8 mouse cellular contexts compared by ENCODE assay signal in genomic region chr7:13278957-13279356, GRCm38 (mm10). TPM values are rescaled to one million over a fixed set of nuclear protein-coding genes. Genes with fewer than 3 reads are reported as not detected.
DNase-seq lines count a peak whose midpoint lies in the region; ATAC-seq and TF ChIP-seq lines count a peak whose summit lies in the region.
"Not testable (repeated sequence)": the region's sequence is repeated elsewhere in the genome, so short reads cannot be mapped to it uniquely, and the experiment has no call there.

No protein-coding gene starts in this region.

- TF ChIP-seq CTCF in G1E (IDR thresholded peaks at IDR 0.05; ENCODE audit: low read depth, low read length) = not testable (repeated sequence)

- H3K4me2 ChIP-seq in forebrain, embryonic 16.5 days (ENCODE audit: low read length) = peak overlapping the region; percentile 42
- peak overlapping the region; percentile 21; the same call in 1 of the 2 replicates for H3K4me2 ChIP-seq in hindbrain, embryonic 11.5 days (replicated peaks; ENCODE audit: low read depth, low read length)
- H3K4me2 ChIP-seq in kidney, embryonic 16.5 days (replicated peaks; ENCODE audit: low read depth, low read length) = peak overlapping the region; percentile 35
- peak overlapping the region; percentile 63 for H3K4me2 ChIP-seq in liver, embryonic 16.5 days (ENCODE audit: low read depth, low read length)
- peak overlapping the region; percentile 62 for H3K4me2 ChIP-seq in midbrain, embryonic 16.5 days (ENCODE audit: low read length)
- H3K4me2 ChIP-seq in stomach, embryonic 14.5 days (replicated peaks; ENCODE audit: low read depth, low read length) = not testable (repeated sequence)

- H3K9me3 ChIP-seq in G1E (replicated peaks); forebrain, embryonic 16.5 days (ENCODE audit: control insufficient read depth, low read length); hindbrain, embryonic 11.5 days (ENCODE audit: control insufficient read depth, low read length); kidney, embryonic 16.5 days (ENCODE audit: low read length); liver, embryonic 16.5 days (replicated peaks; ENCODE audit: control insufficient read depth, low read length); midbrain, embryonic 16.5 days (replicated peaks; ENCODE audit: control insufficient read depth, low read length, poor library complexity, severe bottlenecking); stomach, embryonic 14.5 days (ENCODE audit: control insufficient read depth, low read depth, low read length): not testable (repeated sequence)

- not testable (repeated sequence) for DNase-seq in G1E (ENCODE audit: low spot score)
- peak; percentile 12 for DNase-seq in hindbrain, embryonic 11.5 days (ENCODE audit: low spot score)

- not testable (repeated sequence) for H3K27me3 ChIP-seq in G1E (ENCODE audit: insufficient read depth, low read length); forebrain, embryonic 16.5 days (replicated peaks; ENCODE audit: control insufficient read depth, insufficient read depth, low read length); hindbrain, embryonic 11.5 days (ENCODE audit: control insufficient read depth, insufficient read depth, low read length); kidney, embryonic 16.5 days (ENCODE audit: insufficient read depth, low read length); liver, embryonic 16.5 days (ENCODE audit: control insufficient read depth, insufficient read depth, low read depth, low read length); midbrain, embryonic 16.5 days (ENCODE audit: control insufficient read depth, insufficient read depth, low read depth, low read length); stomach, embryonic 14.5 days (ENCODE audit: control insufficient read depth, insufficient read depth, low read length)

- not testable (repeated sequence) for H3K27ac ChIP-seq in forebrain, embryonic 16.5 days (ENCODE audit: low read length); hindbrain, embryonic 11.5 days (ENCODE audit: low read depth, low read length); stomach, embryonic 14.5 days (ENCODE audit: low read length)
- H3K27ac ChIP-seq in kidney, embryonic 16.5 days (ENCODE audit: low read length) = 0 out of 2 replicates have a peak overlapping the region, but pooled peaks have one; percentile 29
- H3K27ac ChIP-seq in liver, embryonic 16.5 days (ENCODE audit: low read length) = 0 out of 2 replicates have a peak overlapping the region, but pooled peaks have one; percentile 45
- H3K27ac ChIP-seq in midbrain, embryonic 16.5 days (ENCODE audit: low read length) = 0 out of 2 replicates have a peak overlapping the region, but pooled peaks have one; percentile 93

- peak overlapping the region; percentile 36; the same call in 1 of the 2 replicates for H3K9ac ChIP-seq in forebrain, embryonic 16.5 days (replicated peaks; ENCODE audit: low read depth, low read length)
- H3K9ac ChIP-seq in hindbrain, embryonic 11.5 days (ENCODE audit: low read depth, low read length) = not testable (repeated sequence)
- H3K9ac ChIP-seq in kidney, embryonic 16.5 days (replicated peaks; ENCODE audit: low read length) = peak overlapping the region; percentile 87
- peak overlapping the region; percentile 87 for H3K9ac ChIP-seq in liver, embryonic 16.5 days (ENCODE audit: low read depth, low read length)
- peak overlapping the region; percentile 91; the same call in 1 of the 2 replicates for H3K9ac ChIP-seq in midbrain, embryonic 16.5 days (ENCODE audit: low read depth, low read length)
- peak overlapping the region; percentile 32; the same call in 1 of the 2 replicates for H3K9ac ChIP-seq in stomach, embryonic 14.5 days (replicated peaks; ENCODE audit: low read depth, low read length)

- ATAC-seq in G1E (ENCODE audit: extremely low read depth, insufficient number of reproducible peaks, low FRiP score, poor library complexity, severe bottlenecking) = peak; percentile 41
- ATAC-seq in common myeloid progenitor, adult 5-6 weeks (replicated peaks; ENCODE audit: low read depth, poor library complexity, severe bottlenecking) = peak; percentile 58
- peak; percentile 54 for ATAC-seq in forebrain, embryonic 16.5 days
- peak; percentile 69 for ATAC-seq in hindbrain, embryonic 11.5 days (ENCODE audit: low FRiP score)
- ATAC-seq in kidney, embryonic 16.5 days (ENCODE audit: low FRiP score, low TSS enrichment) = peak; percentile 80
- ATAC-seq in liver, embryonic 16.5 days (ENCODE audit: low read depth) = peak; percentile 64
- ATAC-seq in midbrain, embryonic 16.5 days = not testable (repeated sequence)
- peak; percentile 62 for ATAC-seq in stomach, embryonic 14.5 days (ENCODE audit: insufficient number of reproducible peaks, insufficient read depth, low FRiP score, low read depth)

- peaks cover 66% of the 10 kb centered on the region for H3K36me3 ChIP-seq in G1E (replicated peaks)
- peaks cover 11% of the 10 kb centered on the region for H3K36me3 ChIP-seq in forebrain, embryonic 16.5 days (ENCODE audit: control insufficient read depth, insufficient read depth)
- H3K36me3 ChIP-seq in hindbrain, embryonic 11.5 days (ENCODE audit: control insufficient read depth, insufficient read depth, low read length) = not testable (repeated sequence)
- H3K36me3 ChIP-seq in kidney, embryonic 16.5 days (ENCODE audit: insufficient read depth, low read length) = peaks cover 44% of the 10 kb centered on the region
- H3K36me3 ChIP-seq in liver, embryonic 16.5 days (ENCODE audit: control insufficient read depth, insufficient read depth) = peaks cover 17% of the 10 kb centered on the region
- peaks cover 31% of the 10 kb centered on the region for H3K36me3 ChIP-seq in midbrain, embryonic 16.5 days (ENCODE audit: control insufficient read depth, insufficient read depth, low read length)
- peaks cover 18% of the 10 kb centered on the region for H3K36me3 ChIP-seq in stomach, embryonic 14.5 days (ENCODE audit: control insufficient read depth, insufficient read depth, low read length)

- H3K4me1 ChIP-seq in G1E (ENCODE audit: insufficient read depth, low read depth, low read length) = peaks cover 48% of the 10 kb centered on the region
- not testable (repeated sequence) for H3K4me1 ChIP-seq in forebrain, embryonic 16.5 days (replicated peaks; ENCODE audit: control insufficient read depth, insufficient read depth, low read length); hindbrain, embryonic 11.5 days (replicated peaks; ENCODE audit: control insufficient read depth, insufficient read depth, low read length); kidney, embryonic 16.5 days (ENCODE audit: insufficient read depth, low read length); liver, embryonic 16.5 days (ENCODE audit: control insufficient read depth, low read depth, low read length); midbrain, embryonic 16.5 days (ENCODE audit: control insufficient read depth, insufficient read depth, low read length); stomach, embryonic 14.5 days (ENCODE audit: control insufficient read depth, insufficient read depth, low read length)

- 0% methylated on average over 10 of the region's 29 CpGs for WGBS in forebrain, embryonic 16.5 days
- WGBS in hindbrain, embryonic 11.5 days = 1% methylated on average over 9 of the region's 29 CpGs
- under 1% methylated on average over 10 of the region's 29 CpGs for WGBS in kidney, embryonic 16.5 days
- WGBS in liver, embryonic 16.5 days (ENCODE audit: insufficient replicate concordance) = 1% methylated on average over 14 of the region's 29 CpGs
- 0% methylated on average over 7 of the region's 29 CpGs for WGBS in midbrain, embryonic 16.5 days
- WGBS in stomach, embryonic 14.5 days = 0% methylated on average over 12 of the region's 29 CpGs

- H3K4me3 ChIP-seq in G1E (ENCODE audit: low read depth, low read length) = peak overlapping the region; percentile 83
- H3K4me3 ChIP-seq in forebrain, embryonic 16.5 days (replicated peaks; ENCODE audit: low read length) = peak overlapping the region; percentile 81
- H3K4me3 ChIP-seq in hindbrain, embryonic 11.5 days (ENCODE audit: low read depth, low read length) = peak overlapping the region; percentile 51
- peak overlapping the region; percentile 78 for H3K4me3 ChIP-seq in kidney, embryonic 16.5 days (ENCODE audit: low read length)
- H3K4me3 ChIP-seq in liver, embryonic 16.5 days (ENCODE audit: low read depth, low read length) = peak overlapping the region; percentile 84
- H3K4me3 ChIP-seq in midbrain, embryonic 16.5 days (ENCODE audit: low read depth, low read length) = peak overlapping the region; percentile 77
- peak overlapping the region; percentile 42 for H3K4me3 ChIP-seq in stomach, embryonic 14.5 days (ENCODE audit: low read depth, low read length)

RNA-seq across cellular contexts. Expression of gene Zswim9, which starts 0.4 kb away (rescaled TPM):
- total RNA-seq in G1E (2014; fragmentation: Nextera tagmentation) (9.8 and 15.7 TPM in 2 replicates), G1E (2017) (8.7 and 9.7 TPM in 2 replicates)
- 1.8 and 2.4 TPM in 2 replicates for polyA plus RNA-seq in G1E (2012)
- 4.8 and 6.9 TPM in 2 replicates for total RNA-seq in common myeloid progenitor, adult 5-6 weeks (2017)
- 13.9 and 18.6 TPM in 2 replicates for polyA plus RNA-seq in forebrain, embryonic 16.5 days (2015; fragmentation: Nextera tagmentation; extraction: Ambion mirVana)
- 4.9 and 6.7 TPM in 2 replicates for polyA plus RNA-seq in hindbrain, embryonic 11.5 days (2014; fragmentation: Nextera tagmentation; extraction: Ambion mirVana)
- polyA plus RNA-seq in kidney, embryonic 16.5 days (2015; fragmentation: Nextera tagmentation; extraction: Ambion mirVana) = 10.2 and 11.0 TPM in 2 replicates
- 2.2 and 3.3 TPM in 2 replicates for polyA plus RNA-seq in liver, embryonic 16.5 days (2015; fragmentation: Nextera tagmentation; extraction: Ambion mirVana)
- 12.9 and 15.2 TPM in 2 replicates for polyA plus RNA-seq in midbrain, embryonic 16.5 days (2015; fragmentation: Nextera tagmentation; extraction: Ambion mirVana)
- polyA plus RNA-seq in stomach, embryonic 14.5 days (2014; fragmentation: Nextera tagmentation; extraction: Ambion mirVana) = 5.7 and 11.6 TPM in 2 replicates

RNA-seq across cellular contexts. Expression of gene Lig1, which starts 1.9 kb away (rescaled TPM):
- 143 and 159 TPM in 2 replicates for total RNA-seq in G1E (2014; fragmentation: Nextera tagmentation)
- total RNA-seq in G1E (2017) = 49.3 and 66.8 TPM in 2 replicates
- 72.8 and 89.3 TPM in 2 replicates for polyA plus RNA-seq in G1E (2012)
- 94.5 and 102 TPM in 2 replicates for total RNA-seq in common myeloid progenitor, adult 5-6 weeks (2017)
- 41.7 and 42.9 TPM in 2 replicates for polyA plus RNA-seq in forebrain, embryonic 16.5 days (2015; fragmentation: Nextera tagmentation; extraction: Ambion mirVana)
- 107 and 113 TPM in 2 replicates for polyA plus RNA-seq in hindbrain, embryonic 11.5 days (2014; fragmentation: Nextera tagmentation; extraction: Ambion mirVana)
- polyA plus RNA-seq in kidney, embryonic 16.5 days (2015; fragmentation: Nextera tagmentation; extraction: Ambion mirVana) = 89.1 and 98.3 TPM in 2 replicates
- 80.3 and 87.9 TPM in 2 replicates for polyA plus RNA-seq in liver, embryonic 16.5 days (2015; fragmentation: Nextera tagmentation; extraction: Ambion mirVana)
- 31.7 and 33.6 TPM in 2 replicates for polyA plus RNA-seq in midbrain, embryonic 16.5 days (2015; fragmentation: Nextera tagmentation; extraction: Ambion mirVana)
- polyA plus RNA-seq in stomach, embryonic 14.5 days (2014; fragmentation: Nextera tagmentation; extraction: Ambion mirVana) = 117 and 124 TPM in 2 replicates

RNA-seq across cellular contexts. Expression of gene Pla2g4c, which starts 45.5 kb away (rescaled TPM):
- total RNA-seq in G1E (2014; fragmentation: Nextera tagmentation) = 0.23 and 1.0 TPM in 2 replicates
- total RNA-seq in G1E (2017) = 0.64 and 0.93 TPM in 2 replicates
- polyA plus RNA-seq in G1E (2012) = 0.03 TPM in 1 of 2 replicates, not detected in the other
- total RNA-seq in common myeloid progenitor, adult 5-6 weeks (2017) = 4.0 and 4.7 TPM in 2 replicates
- polyA plus RNA-seq in forebrain, embryonic 16.5 days (2015; fragmentation: Nextera tagmentation; extraction: Ambion mirVana) = 0.51 and 0.80 TPM in 2 replicates
- 1.6 and 1.7 TPM in 2 replicates for polyA plus RNA-seq in hindbrain, embryonic 11.5 days (2014; fragmentation: Nextera tagmentation; extraction: Ambion mirVana)
- 1.1 and 1.2 TPM in 2 replicates for polyA plus RNA-seq in kidney, embryonic 16.5 days (2015; fragmentation: Nextera tagmentation; extraction: Ambion mirVana)
- 2.1 and 2.5 TPM in 2 replicates for polyA plus RNA-seq in liver, embryonic 16.5 days (2015; fragmentation: Nextera tagmentation; extraction: Ambion mirVana)
- polyA plus RNA-seq in midbrain, embryonic 16.5 days (2015; fragmentation: Nextera tagmentation; extraction: Ambion mirVana) = 0.62 and 0.86 TPM in 2 replicates
- 1.1 and 1.3 TPM in 2 replicates for polyA plus RNA-seq in stomach, embryonic 14.5 days (2014; fragmentation: Nextera tagmentation; extraction: Ambion mirVana)
